Mouse (Mus musculus) lung, embryonic 16.5 days (tissue): ENCODE measurements around the gene Traf3ip3. TPM values are rescaled to one million over a fixed set of nuclear protein-coding genes. Genes with fewer than 3 reads are reported as not detected.

ENCODE experiments used
- ATAC-seq: fragments of 200-750 bp; cut with Nextera tagmentation; 2 replicates; pipeline ENCODE4 v1.8.0; 2017; ENCODE audit warnings: low read depth, mild to moderate bottlenecking, moderate library complexity
- H3K27ac ChIP-seq: fragments of 300-500 bp; sonication (generic); 2 replicates; pipeline ENCODE4 v1.5.1; 2014; ENCODE audit warnings: mild to moderate bottlenecking, control low read depth, low read length
- H3K27me3 ChIP-seq: fragments of 300-500 bp; sonication (generic); 2 replicates; pipeline ENCODE4 v1.6.1; 2014; ENCODE audit warnings: low read depth, low read length, mixed read lengths; ENCODE audit not compliant: control insufficient read depth, insufficient read depth
- H3K36me3 ChIP-seq: fragments of 300-500 bp; sonication (generic); 2 replicates; pipeline ENCODE4 v1.6.1; 2014; ENCODE audit warnings: low read length; ENCODE audit not compliant: control insufficient read depth, insufficient read depth
- H3K4me1 ChIP-seq: fragments of 300-500 bp; sonication (generic); replicated peaks from 2 replicates; pipeline ENCODE4 v1.6.1; 2014; ENCODE audit warnings: low read length, mixed read lengths; ENCODE audit not compliant: control insufficient read depth, insufficient read depth
- H3K4me2 ChIP-seq: fragments of 300-500 bp; sonication (generic); 2 replicates; pipeline ENCODE4 v1.6.1; 2014; ENCODE audit warnings: low read depth, low read length, control low read depth
- H3K4me3 ChIP-seq: fragments of 300-500 bp; sonication (generic); 2 replicates; pipeline ENCODE4 v1.5.1; 2014; ENCODE audit warnings: mild to moderate bottlenecking, low read length, control low read depth
- H3K9ac ChIP-seq: fragments of 300-500 bp; sonication (generic); 2 replicates; pipeline ENCODE4 v1.6.1; 2014; ENCODE audit warnings: low read length, control low read depth
- H3K9me3 ChIP-seq: fragments of 300-500 bp; sonication (generic); 2 replicates; pipeline ENCODE4 v1.6.1; 2016; ENCODE audit warnings: low read length; ENCODE audit not compliant: control insufficient read depth
- WGBS: fragments of 180-500 bp; shearing (Covaris S2); extraction: QIAGEN DNeasy Blood & Tissue Kit; methylation state at CpG from one replicate; pipeline ENCODE4 v1.1.7; 2014; 5-methylcytosine and 5-hydroxymethylcytosine counted together
- polyA plus RNA-seq: library from polyadenylated mRNA; unstranded; fragments of >200 nt; fragmentation: Nextera tagmentation; extraction: Ambion mirVana; gene quantifications from 2 replicates; pipeline ENCODE4 v1.2.1, GENCODE M21; 2015

Gene Traf3ip3
- polyA plus RNA-seq, 1 experiment from 2014 or later, result 3.2 TPM

GRCm38 (mm10) chr1:193220408-193220807, 18.9 kb upstream of the Traf3ip3 start:
- no peaks in the 10 kb centered on the region for H3K36me3 ChIP-seq
- no peaks in the 10 kb centered on the region for H3K4me1 ChIP-seq
- WGBS, result 48% methylated on average over 5 of the region's 5 CpGs
- no peak overlapping the region for H3K27ac ChIP-seq
- no peak for ATAC-seq
- H3K4me3 ChIP-seq, result no peak overlapping the region
- H3K9ac ChIP-seq, result no peak overlapping the region
- no peaks in the 10 kb centered on the region for H3K9me3 ChIP-seq
- no peaks in the 10 kb centered on the region for H3K27me3 ChIP-seq
- H3K4me2 ChIP-seq, result no peak overlapping the region

- Histone ChIP-seq H3K4me3 (no peak overlapping the region), H3K36me3 (no peaks in the 10 kb centered on the region), H3K4me2 (no peak overlapping the region), H3K9me3 (no peaks in the 10 kb centered on the region), H3K27ac (no peak overlapping the region), H3K27me3 (no peaks in the 10 kb centered on the region), H3K4me1 (no peaks in the 10 kb centered on the region), H3K9ac (no peak overlapping the region)
- no peak for ATAC-seq
- WGBS, result 70% methylated on average over 3 of the region's 3 CpGs
Measured at GRCm38 (mm10) chr1:193216000-193216399, 14.5 kb upstream of the Traf3ip3 start.

GRCm38 (mm10) chr1:193214053-193214452, 12.6 kb upstream of the Traf3ip3 start:
- no peaks in the 10 kb centered on the region for H3K4me1 ChIP-seq
- no peak overlapping the region for H3K4me2 ChIP-seq
- ATAC-seq, result peak; percentile 94
- no peaks in the 10 kb centered on the region for H3K27me3 ChIP-seq
- H3K27ac ChIP-seq, result peak overlapping the region; percentile 30; the same call in 1 of the 2 replicates
- 54% methylated on average over 5 of the region's 5 CpGs for WGBS
- H3K36me3 ChIP-seq, result no peaks in the 10 kb centered on the region
- H3K4me3 ChIP-seq, result no peak overlapping the region
- no peak overlapping the region for H3K9ac ChIP-seq
- H3K9me3 ChIP-seq, result no peaks in the 10 kb centered on the region

- Histone ChIP-seq H3K9ac (no peak overlapping the region), H3K4me1 (no peaks in the 10 kb centered on the region), H3K27ac (no peak overlapping the region), H3K4me3 (no peak overlapping the region), H3K36me3 (no peaks in the 10 kb centered on the region), H3K27me3 (no peaks in the 10 kb centered on the region), H3K9me3 (no peaks in the 10 kb centered on the region), H3K4me2 (no peak overlapping the region)
- WGBS, result 60% methylated on average over 5 of the region's 5 CpGs
- no peak for ATAC-seq
Measured at GRCm38 (mm10) chr1:193211371-193211770, 9.9 kb upstream of the Traf3ip3 start.

GRCm38 (mm10) chr1:193208178-193208577, 6.7 kb upstream of the Traf3ip3 start:
- no peak overlapping the region for H3K4me2 ChIP-seq
- WGBS, result 28% methylated on average over 2 of the region's 2 CpGs
- no peaks in the 10 kb centered on the region for H3K36me3 ChIP-seq
- H3K27me3 ChIP-seq, result no peaks in the 10 kb centered on the region
- H3K27ac ChIP-seq, result no peak overlapping the region
- H3K4me3 ChIP-seq, result no peak overlapping the region
- H3K9me3 ChIP-seq, result no peaks in the 10 kb centered on the region
- H3K4me1 ChIP-seq, result no peaks in the 10 kb centered on the region
- peak; percentile 68 for ATAC-seq
- H3K9ac ChIP-seq, result no peak overlapping the region

- no peak within 1 kb of the TSS for H3K9ac ChIP-seq
- no peaks in the 10 kb centered on the region for H3K27me3 ChIP-seq
- no peaks in the 10 kb centered on the region for H3K4me1 ChIP-seq
- H3K4me2 ChIP-seq, result no peak within 1 kb of the TSS
- H3K9me3 ChIP-seq, result no peaks in the 10 kb centered on the region
- no peaks in the 10 kb centered on the region for H3K36me3 ChIP-seq
- H3K4me3 ChIP-seq, result no peak within 1 kb of the TSS
- no peak for ATAC-seq
- H3K27ac ChIP-seq, result no peak within 1 kb of the TSS
- 91% methylated on average over 3 of the region's 3 CpGs for WGBS
Measured at GRCm38 (mm10) chr1:193207503-193207902, 6.0 kb upstream of the Traf3ip3 start, which contains the start of gene Lamb3. Gene Lamb3 (plus strand): TSS chr1:193207699.

- no peak for ATAC-seq
- WGBS, result 82% methylated on average over 2 of the region's 2 CpGs
- H3K4me1 ChIP-seq, result no peaks in the 10 kb centered on the region
- no peak overlapping the region for H3K9ac ChIP-seq
- no peak overlapping the region for H3K4me3 ChIP-seq
- no peak overlapping the region for H3K27ac ChIP-seq
- H3K4me2 ChIP-seq, result no peak overlapping the region
- H3K36me3 ChIP-seq, result no peaks in the 10 kb centered on the region
- H3K27me3 ChIP-seq, result no peaks in the 10 kb centered on the region
- no peaks in the 10 kb centered on the region for H3K9me3 ChIP-seq
Measured at GRCm38 (mm10) chr1:193205431-193205830, 3.9 kb upstream of the Traf3ip3 start.

GRCm38 (mm10) chr1:193203821-193204220, 2.3 kb upstream of the Traf3ip3 start:
- no peaks in the 10 kb centered on the region for H3K36me3 ChIP-seq
- no peaks in the 10 kb centered on the region for H3K27me3 ChIP-seq
- no peak overlapping the region for H3K9ac ChIP-seq
- no peaks in the 10 kb centered on the region for H3K9me3 ChIP-seq
- H3K4me2 ChIP-seq, result no peak overlapping the region
- ATAC-seq, result no peak
- no peak overlapping the region for H3K4me3 ChIP-seq
- H3K27ac ChIP-seq, result no peak overlapping the region
- H3K4me1 ChIP-seq, result no peaks in the 10 kb centered on the region
- 65% methylated on average over 2 of the region's 2 CpGs for WGBS

GRCm38 (mm10) chr1:193200640-193201382, 692 bp downstream of the Traf3ip3 start:
- ATAC-seq, result no peak
- no peaks in the 10 kb centered on the region for H3K4me1 ChIP-seq
- no peak overlapping the region for H3K4me2 ChIP-seq
- no peaks in the 10 kb centered on the region for H3K27me3 ChIP-seq
- WGBS, result 76% methylated on average over 8 of the region's 8 CpGs
- no peaks in the 10 kb centered on the region for H3K36me3 ChIP-seq
- no peak overlapping the region for H3K4me3 ChIP-seq
- no peak overlapping the region for H3K9ac ChIP-seq
- H3K9me3 ChIP-seq, result no peaks in the 10 kb centered on the region
- H3K27ac ChIP-seq, result 0 out of 2 replicates have a peak overlapping the region, but pooled peaks have one; percentile 6
